Comparison of ENCODE assay signal across 10 mouse cellular contexts in genomic region chr10:127750136-127750777, GRCm38 (mm10). TPM values are rescaled to one million over a fixed set of nuclear protein-coding genes. Genes with fewer than 3 reads are reported as not detected.
DNase-seq lines count a peak whose midpoint lies in the region; ATAC-seq lines count a peak whose summit lies in the region.
"Had no signal": no experiment of that assay in that cellular context is flagged by ENCODE, and none has a peak within 500 bp of the region (broad histone marks: within the 10 kb centered on the region; RNA-seq: fewer than 3 reads in every experiment).

No protein-coding gene starts in this region.

- H3K4me1 ChIP-seq in kidney, embryonic 15.5 days = peaks cover 59% of the 10 kb centered on the region
- peaks cover 25% of the 10 kb centered on the region for H3K4me1 ChIP-seq in embryonic facial prominence, embryonic 10.5 days
- H3K4me1 ChIP-seq in midbrain, embryonic 11.5 days (ENCODE audit: control insufficient read depth, insufficient read depth, low read length) = 0 out of 2 replicates have a peak, but pooled peaks cover 2% of the 10 kb centered on the region

- H3K27me3 ChIP-seq in kidney, embryonic 15.5 days = no peaks in the 10 kb centered on the region
- H3K27me3 ChIP-seq in embryonic facial prominence, embryonic 10.5 days (replicated peaks; ENCODE audit: low read depth, poor library complexity, severe bottlenecking) = 0 out of 2 replicates have a peak, but pooled peaks cover 4% of the 10 kb centered on the region
- H3K27me3 ChIP-seq in midbrain, embryonic 11.5 days (ENCODE audit: control insufficient read depth, insufficient read depth, low read length) = no peaks in the 10 kb centered on the region

- peak overlapping the region; percentile 21; the same call in 1 of the 2 replicates for H3K9ac ChIP-seq in kidney, embryonic 15.5 days
- no peak overlapping the region for H3K9ac ChIP-seq in midbrain, embryonic 11.5 days (ENCODE audit: low read length)

- DNase-seq in kidney, adult 9 months = no peak
- DNase-seq in embryonic facial prominence, embryonic 10.5 days (ENCODE audit: low spot score) = no peak
- DNase-seq in heart, postnatal 10 days = peak; percentile 25 to 40
- no peak for DNase-seq in midbrain, embryonic 11.5 days (ENCODE audit: low spot score, missing footprints)
- no peak for DNase-seq in natural killer cell, adult 2 months (ENCODE audit: low spot score in 2 of 2)
- no peak for DNase-seq in embryo, embryonic 10 days (ENCODE audit: low spot score)
- DNase-seq in cerebellum, adult 9-11 months = no peak

- no peak for ATAC-seq in kidney, embryonic 15.5 days (replicated peaks; ENCODE audit: low FRiP score)
- no peak for ATAC-seq in midbrain, embryonic 11.5 days (ENCODE audit: low FRiP score)

- H3K27ac ChIP-seq in kidney, embryonic 15.5 days = peak overlapping the region; percentile 85
- H3K27ac ChIP-seq in embryonic facial prominence, embryonic 10.5 days (replicated peaks) = no peak overlapping the region
- no peak overlapping the region for H3K27ac ChIP-seq in midbrain, embryonic 11.5 days (ENCODE audit: low read depth, low read length)

- 56% methylated on average over 24 of the region's 24 CpGs for WGBS in kidney, embryonic 15.5 days
- 48% methylated on average over 24 of the region's 24 CpGs for WGBS in embryonic facial prominence, embryonic 10.5 days
- 46% methylated on average over 24 of the region's 24 CpGs for WGBS in midbrain, embryonic 11.5 days

- peak overlapping the region; percentile 47 for H3K4me2 ChIP-seq in kidney, embryonic 15.5 days
- H3K4me2 ChIP-seq in midbrain, embryonic 11.5 days = peak overlapping the region; percentile 32

- peak overlapping the region; percentile 31 for H3K4me3 ChIP-seq in kidney, embryonic 15.5 days (replicated peaks)
- peak overlapping the region; percentile 39 for H3K4me3 ChIP-seq in embryonic facial prominence, embryonic 10.5 days
- H3K4me3 ChIP-seq in midbrain, embryonic 11.5 days (ENCODE audit: low read depth, low read length) = peak overlapping the region; percentile 11; the same call in 1 of the 2 replicates
- H3K4me3 ChIP-seq: myocyte had no signal

- intact Hi-C loops in heart, postnatal 10 days (cut with DNase I) = no loop called here

- H3K9me3 ChIP-seq in kidney, embryonic 15.5 days (replicated peaks) = no peaks in the 10 kb centered on the region
- no peaks in the 10 kb centered on the region for H3K9me3 ChIP-seq in embryonic facial prominence, embryonic 10.5 days
- H3K9me3 ChIP-seq in midbrain, embryonic 11.5 days (ENCODE audit: control insufficient read depth, low read length) = no peaks in the 10 kb centered on the region

- peaks cover 27% of the 10 kb centered on the region for H3K36me3 ChIP-seq in kidney, embryonic 15.5 days
- peaks cover 41% of the 10 kb centered on the region for H3K36me3 ChIP-seq in embryonic facial prominence, embryonic 10.5 days (replicated peaks)
- H3K36me3 ChIP-seq in midbrain, embryonic 11.5 days (ENCODE audit: control insufficient read depth, insufficient read depth, low read length) = peaks cover 9% of the 10 kb centered on the region; the same call in 1 of the 2 replicates

RNA-seq across cellular contexts. Expression of gene Gpr182, which starts 1.3 kb away (rescaled TPM):
- 7.5 and 8.3 TPM in 2 replicates for polyA plus RNA-seq in kidney, embryonic 15.5 days (2015; fragmentation: Nextera tagmentation; extraction: Ambion mirVana)
- polyA plus RNA-seq in embryonic facial prominence, embryonic 10.5 days (2016; fragmentation: Nextera tagmentation; extraction: Ambion mirVana) = 0.46 and 0.53 TPM in 2 replicates
- 1 to 10 TPM; 4.6 to 4.7 TPM for total RNA-seq in heart, postnatal 10 days (2021)
- polyA plus RNA-seq in midbrain, embryonic 11.5 days (2014; fragmentation: Nextera tagmentation; extraction: Ambion mirVana) = 0.21 and 0.30 TPM in 2 replicates

RNA-seq across cellular contexts. Expression of gene Rdh1, which starts 9.3 kb away (rescaled TPM):
- polyA plus RNA-seq in kidney, embryonic 15.5 days (2015; fragmentation: Nextera tagmentation; extraction: Ambion mirVana) = 0.12 and 0.14 TPM in 2 replicates
- polyA plus RNA-seq in embryonic facial prominence, embryonic 10.5 days (2016; fragmentation: Nextera tagmentation; extraction: Ambion mirVana) = 0.07 and 0.08 TPM in 2 replicates
- total RNA-seq in heart, postnatal 10 days (2021) = under 1 TPM; 0.10 to 0.12 TPM
- not detected in 2 replicates for polyA plus RNA-seq in midbrain, embryonic 11.5 days (2014; fragmentation: Nextera tagmentation; extraction: Ambion mirVana)
- total RNA-seq: MEL had no signal

RNA-seq across cellular contexts. Expression of gene Rdh16f1, which starts 9.3 kb away (rescaled TPM):
- polyA plus RNA-seq in kidney, embryonic 15.5 days (2015; fragmentation: Nextera tagmentation; extraction: Ambion mirVana) = 0.34 TPM in 1 of 2 replicates, not detected in the other
- polyA plus RNA-seq in embryonic facial prominence, embryonic 10.5 days (2016; fragmentation: Nextera tagmentation; extraction: Ambion mirVana) = 0.15 and 0.17 TPM in 2 replicates
- under 1 TPM in 1 of 2 experiments, not detected in 1; 0.17 TPM for total RNA-seq in heart, postnatal 10 days (2021)
- not detected in 2 replicates for polyA plus RNA-seq in midbrain, embryonic 11.5 days (2014; fragmentation: Nextera tagmentation; extraction: Ambion mirVana)
- total RNA-seq: MEL had no signal

RNA-seq across cellular contexts. Expression of gene Zbtb39, which starts 10.9 kb away (rescaled TPM):
- 3.9 TPM in 2 replicates for polyA plus RNA-seq in kidney, embryonic 15.5 days (2015; fragmentation: Nextera tagmentation; extraction: Ambion mirVana)
- polyA plus RNA-seq in embryonic facial prominence, embryonic 10.5 days (2016; fragmentation: Nextera tagmentation; extraction: Ambion mirVana) = 5.3 and 5.4 TPM in 2 replicates
- total RNA-seq in heart, postnatal 10 days (2021) = 1 to 10 TPM; 8.1 to 9.6 TPM
- 7.5 and 7.6 TPM in 2 replicates for polyA plus RNA-seq in midbrain, embryonic 11.5 days (2014; fragmentation: Nextera tagmentation; extraction: Ambion mirVana)

RNA-seq across cellular contexts. Expression of gene Rdh9, which starts 25.9 kb away (rescaled TPM):
- 0.19 TPM in 1 of 2 replicates, not detected in the other for polyA plus RNA-seq in kidney, embryonic 15.5 days (2015; fragmentation: Nextera tagmentation; extraction: Ambion mirVana)
- not detected in 2 replicates for polyA plus RNA-seq in embryonic facial prominence, embryonic 10.5 days (2016; fragmentation: Nextera tagmentation; extraction: Ambion mirVana)
- under 1 TPM in 1 of 2 experiments, not detected in 1; 0.74 TPM for total RNA-seq in heart, postnatal 10 days (2021)
- 0.10 and 0.15 TPM in 2 replicates for polyA plus RNA-seq in midbrain, embryonic 11.5 days (2014; fragmentation: Nextera tagmentation; extraction: Ambion mirVana)
- total RNA-seq: MEL had no signal

Comparison
In these comparisons a context has a peak if more than half of its experiments do, and no peak if none do; other contexts are left out.
1. DNase-seq: peak in heart, postnatal 10 days (2 of 2); none in kidney, adult 9 months (single experiment), embryonic facial prominence, embryonic 10.5 days (single experiment), midbrain, embryonic 11.5 days (single experiment), natural killer cell, adult 2 months (0 of 2), embryo, embryonic 10 days (single experiment) and cerebellum, adult 9-11 months (single experiment).
2. Peak in every context shown above with its lines, with median percentiles within 50 percentile points of each other: H3K4me3 ChIP-seq.